Mouse (Mus musculus) MEL (cell line): Measurements from ENCODE around the gene 2310079G19Rik. TPM values are rescaled to one million over a fixed set of nuclear protein-coding genes. Genes with fewer than 3 reads are reported as not detected.

Experiments
- DNase-seq: peaks from one replicate; pipeline ENCODE4 v3.0.0; 2011; ENCODE audit warnings: low read depth, low spot score
- H3K27ac ChIP-seq: 2 replicates; pipeline ENCODE4 v1.5.1; 2012; ENCODE audit warnings: low read depth, mild to moderate bottlenecking, control low read depth, low read length, moderate library complexity; ENCODE audit not compliant: control insufficient read depth
- H3K27me3 ChIP-seq, 2 experiments: fragments of 150-350 bp in 1 of 2; sonication (generic) in 1 of 2; 2 replicates each; pipeline ENCODE4 v1.6.1; 2012; ENCODE audit warnings: low read length in 2 of 2, mild to moderate bottlenecking in 2 of 2, improper control_type of control experiment in 1 of 2, moderate library complexity in 1 of 2; ENCODE audit not compliant: insufficient read depth in 2 of 2, control insufficient read depth in 1 of 2
- H3K36me3 ChIP-seq, 2 experiments: 2 replicates each; pipeline ENCODE4 v1.6.1; 2012 to 2014; ENCODE audit warnings: low read length in 2 of 2, improper control_type of control experiment in 1 of 2, inconsistent platforms in 1 of 2, mild to moderate bottlenecking in 1 of 2; ENCODE audit not compliant: insufficient read depth in 2 of 2, control insufficient read depth in 1 of 2
- H3K4me1 ChIP-seq, 2 experiments: fragments of 150-350 bp in 1 of 2; sonication (generic) in 1 of 2; 2 replicates each; pipeline ENCODE4 v1.6.1; 2012; ENCODE audit warnings: low read length in 2 of 2, improper control_type of control experiment in 1 of 2, mild to moderate bottlenecking in 1 of 2; ENCODE audit not compliant: insufficient read depth in 2 of 2, control insufficient read depth in 1 of 2
- H3K4me3 ChIP-seq, 2 experiments: fragments of 150-350 bp in 1 of 2; sonication (generic) in 1 of 2; 2 replicates each; pipeline ENCODE4 v1.5.1; 2012; ENCODE audit warnings: low read depth in 2 of 2, low read length in 2 of 2, mild to moderate bottlenecking in 2 of 2, moderate library complexity in 2 of 2, control low read depth in 1 of 2, improper control_type of control experiment in 1 of 2; ENCODE audit not compliant: control insufficient read depth in 1 of 2, insufficient read depth in 1 of 2
- H3K79me2 ChIP-seq: 2 replicates; pipeline ENCODE4 v1.6.1; 2012; ENCODE audit warnings: mild to moderate bottlenecking, low read length, moderate library complexity; ENCODE audit not compliant: control insufficient read depth, poor library complexity, insufficient read depth
- H3K9ac ChIP-seq: 2 replicates; pipeline ENCODE4 v1.6.1; 2012; ENCODE audit warnings: low read depth, mild to moderate bottlenecking, control low read depth, low read length, moderate library complexity; ENCODE audit not compliant: control insufficient read depth, poor library complexity, severe bottlenecking
- H3K9me3 ChIP-seq: fragments of 150-350 bp; sonication (generic); replicated peaks from 2 replicates; pipeline ENCODE4 v1.6.1; 2012; ENCODE audit warnings: mild to moderate bottlenecking, low read length, improper control_type of control experiment, moderate library complexity; ENCODE audit not compliant: insufficient read depth
- CTCF ChIP-seq, 3 experiments: IDR thresholded peaks in 2 of 3; conservative IDR thresholded peaks in 1 of 3; 2 replicates each; pipeline ENCODE4 v1.5.1; 2011 to 2012; ENCODE audit warnings: low read length in 3 of 3, low read depth in 2 of 3, mild to moderate bottlenecking in 2 of 3, improper control_type of control experiment in 1 of 3, inconsistent platforms in 1 of 3, mixed read lengths in 1 of 3, moderate library complexity in 1 of 3; ENCODE audit not compliant: control insufficient read depth in 1 of 3, insufficient read depth in 1 of 3, poor library complexity in 1 of 3, severe bottlenecking in 1 of 3
- E2F4 ChIP-seq: IDR thresholded peaks from 2 replicates; pipeline ENCODE4 v1.6.1; 2011; ENCODE audit warnings: low read depth, low read length, improper control_type of control experiment, borderline replicate concordance
- EP300 ChIP-seq, 2 experiments: IDR thresholded peaks; 2 replicates each; pipeline ENCODE4 v1.6.1; 2011; ENCODE audit warnings: improper control_type of control experiment in 2 of 2, low read length in 2 of 2, low read depth in 1 of 2, mild to moderate bottlenecking in 1 of 2
- HCFC1 ChIP-seq: IDR thresholded peaks from 2 replicates; pipeline ENCODE4 v1.6.1; 2012; ENCODE audit warnings: low read depth, mild to moderate bottlenecking, inconsistent platforms, low read length, improper control_type of control experiment, moderate library complexity
- MAX ChIP-seq: IDR thresholded peaks from 2 replicates; pipeline ENCODE4 v1.6.1; 2011; ENCODE audit warnings: low read length, improper control_type of control experiment
- MAZ ChIP-seq: IDR thresholded peaks from 2 replicates; pipeline ENCODE4 v1.6.1; 2012; ENCODE audit warnings: low read depth, mild to moderate bottlenecking, inconsistent platforms, low read length, improper control_type of control experiment
- MYB ChIP-seq: IDR thresholded peaks from 2 replicates; pipeline ENCODE4 v1.6.1; 2011; ENCODE audit warnings: mild to moderate bottlenecking, low read depth, low read length, improper control_type of control experiment
- NELFE ChIP-seq: IDR thresholded peaks from 2 replicates; pipeline ENCODE4 v1.6.1; 2011; ENCODE audit warnings: low read depth, low read length, improper control_type of control experiment
- POLR2A ChIP-seq, 2 experiments: IDR thresholded peaks; 2 replicates each; pipeline ENCODE4 v1.6.1; 2011 to 2012; ENCODE audit warnings: low read length in 2 of 2, mild to moderate bottlenecking in 2 of 2, control low read depth in 1 of 2, improper control_type of control experiment in 1 of 2, low read depth in 1 of 2, moderate library complexity in 1 of 2; ENCODE audit not compliant: control insufficient read depth in 1 of 2, insufficient read depth in 1 of 2, poor library complexity in 1 of 2
- POLR2AphosphoS5 ChIP-seq: IDR thresholded peaks from 2 replicates; pipeline ENCODE4 v1.6.1; 2012; ENCODE audit warnings: low read depth, borderline replicate concordance, mild to moderate bottlenecking, inconsistent platforms, low read length, moderate library complexity, mixed read lengths
- RAD21 ChIP-seq: IDR thresholded peaks from 2 replicates; pipeline ENCODE4 v1.6.1; 2011; ENCODE audit warnings: mild to moderate bottlenecking, low read depth, low read length, improper control_type of control experiment
- SMC3 ChIP-seq: IDR thresholded peaks from 2 replicates; pipeline ENCODE4 v1.6.1; 2011; ENCODE audit warnings: low read depth, low read length, improper control_type of control experiment
- TBP ChIP-seq: IDR thresholded peaks from 2 replicates; pipeline ENCODE4 v1.8.0; 2011; ENCODE audit warnings: low read depth, low read length, improper control_type of control experiment
- USF1 ChIP-seq: IDR thresholded peaks from 2 replicates; pipeline ENCODE4 v1.6.1; 2014; ENCODE audit warnings: low read depth, mild to moderate bottlenecking, inconsistent platforms, low read length, improper control_type of control experiment, moderate library complexity
- ZKSCAN1 ChIP-seq: IDR thresholded peaks from 2 replicates; pipeline ENCODE4 v1.6.1; 2012; ENCODE audit warnings: low read depth, mild to moderate bottlenecking, inconsistent platforms, low read length, improper control_type of control experiment, moderate library complexity
- ZMIZ1 ChIP-seq: IDR thresholded peaks from 2 replicates; pipeline ENCODE4 v1.6.1; 2012; ENCODE audit warnings: low read depth, mild to moderate bottlenecking, inconsistent platforms, low read length, improper control_type of control experiment, moderate library complexity
- polyA plus RNA-seq, 2 experiments: library from polyadenylated mRNA; stranded (reverse) in 1 of 2; unstranded in 1 of 2; fragments of >175 nt in 1 of 2; fragments of >200 nt in 1 of 2; gene quantifications; 2 replicates each; pipeline versions ENCODE4 v1.2.1 to v1.2.4; 2012; ENCODE audit warnings: low replicate concordance in 2 of 2, low read depth in 1 of 2; ENCODE audit not compliant: insufficient read length in 2 of 2, insufficient read depth in 1 of 2, missing spikeins in 1 of 2
- total RNA-seq: library from RNA; depleted of rRNA; stranded (reverse); fragments of 300-350 nt; gene quantifications from 2 replicates; pipeline ENCODE4 v1.2.3, GENCODE M21; 2012

Gene 2310079G19Rik
- total and polyA plus RNA-seq, 3 experiments, result not detected

DNA sequence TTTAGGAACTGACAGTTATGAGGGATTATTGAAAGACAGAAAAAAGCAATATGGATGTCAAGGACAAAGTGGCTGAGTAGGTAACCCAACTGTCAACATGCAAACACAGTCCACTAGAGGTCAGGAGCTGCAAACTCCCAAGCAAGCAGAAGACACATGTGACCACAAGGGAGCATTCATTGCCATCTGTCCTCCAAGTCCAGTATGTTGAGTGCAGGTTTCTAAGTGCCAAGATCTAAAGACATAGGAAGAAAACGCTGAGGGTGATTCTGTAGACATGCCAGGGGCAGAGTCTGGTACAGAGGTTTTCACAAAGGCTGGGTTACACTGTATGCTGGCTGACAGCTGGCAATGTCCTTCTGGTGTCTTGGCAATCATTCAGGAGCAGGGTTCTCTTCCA lies 30.0 kb upstream of the 2310079G19Rik start:
- no peak for TF ChIP-seq SMC3
- no peak for TF ChIP-seq ZMIZ1
- TF ChIP-seq MYB, result no peak
- no peak for TF ChIP-seq EP300 (IDR thresholded peaks at IDR 0.05; ENCODE audit: low read depth in 1 of 2, low read length in 2 of 2)
- TF ChIP-seq MAX, result no peak
- no peak for TF ChIP-seq NELFE
- TF ChIP-seq POLR2AphosphoS5, result no peak
- no peak for TF ChIP-seq MAZ
- TF ChIP-seq HCFC1, result no peak
- no peak for TF ChIP-seq RAD21
- TF ChIP-seq CTCF (IDR thresholded peaks at IDR 0.05 in 2 of 3, conservative IDR thresholded peaks at IDR 0.05 in 1 of 3; ENCODE audit: control insufficient read depth in 1 of 3, insufficient read depth in 1 of 3, low read depth in 2 of 3, low read length in 3 of 3, poor library complexity in 1 of 3, severe bottlenecking in 1 of 3), result no peak
- no peak for TF ChIP-seq POLR2A (IDR thresholded peaks at IDR 0.05; ENCODE audit: control insufficient read depth in 1 of 2, insufficient read depth in 1 of 2, low read depth in 1 of 2, low read length in 2 of 2, poor library complexity in 1 of 2)
- no peaks in the 10 kb centered on the region for H3K9me3 ChIP-seq
- no peak overlapping the region for H3K9ac ChIP-seq
- no peaks in the 10 kb centered on the region for H3K79me2 ChIP-seq
- H3K4me3 ChIP-seq, result no peak overlapping the region
- H3K27me3 ChIP-seq, result no peaks in the 10 kb centered on the region
- H3K27ac ChIP-seq, result no peak overlapping the region
- H3K36me3 ChIP-seq, result no peaks in the 10 kb centered on the region
- no peaks in the 10 kb centered on the region for H3K4me1 ChIP-seq
- no peak for DNase-seq

DNA sequence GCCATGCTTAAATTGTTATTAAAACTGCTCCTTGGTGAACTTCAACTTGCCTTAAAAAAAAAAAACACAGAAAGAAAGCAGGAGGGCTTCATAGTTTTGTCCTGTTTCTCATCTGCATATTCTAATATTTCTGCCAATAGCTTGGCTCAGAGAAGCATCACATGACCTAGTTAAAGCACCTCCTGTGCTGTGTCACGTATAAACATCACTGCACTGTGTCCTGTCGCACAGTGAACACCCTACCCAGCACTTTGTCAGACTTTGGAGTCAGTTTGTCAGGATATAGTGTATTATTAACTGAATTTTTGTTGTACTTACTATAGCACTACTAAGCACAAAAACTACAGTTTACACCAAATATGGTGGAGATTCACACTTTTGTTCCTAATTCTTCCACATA lies 24.5 kb upstream of the 2310079G19Rik start:
- no peaks in the 10 kb centered on the region for H3K9me3 ChIP-seq
- no peaks in the 10 kb centered on the region for H3K4me1 ChIP-seq

DNA sequence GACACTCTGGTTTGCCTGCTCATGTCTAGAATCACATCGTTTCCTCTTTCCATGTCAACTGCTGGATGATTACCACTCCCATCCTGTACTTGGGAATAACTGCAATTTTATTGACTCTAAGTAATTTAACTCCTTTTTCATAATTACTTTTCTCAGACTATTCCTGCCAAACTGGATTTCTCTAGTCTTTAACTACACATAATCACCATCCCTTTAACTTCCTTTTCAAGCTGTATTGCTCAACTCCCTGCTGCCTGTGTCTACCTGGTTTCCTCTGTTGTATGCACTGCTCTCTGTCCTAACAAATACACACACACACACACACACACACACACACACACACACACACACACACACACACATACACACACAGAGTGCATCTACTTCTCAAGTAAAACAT lies 23.6 kb upstream of the 2310079G19Rik start:
- TF ChIP-seq USF1, result no peak
- Histone ChIP-seq H3K36me3 (no peaks in the 10 kb centered on the region), H3K9ac (no peak overlapping the region), H3K27me3 (no peaks in the 10 kb centered on the region), H3K4me3 (no peak overlapping the region), H3K27ac (no peak overlapping the region), H3K4me1 (no peaks in the 10 kb centered on the region), H3K79me2 (no peaks in the 10 kb centered on the region), H3K9me3 (no peaks in the 10 kb centered on the region)
- DNase-seq, result no peak

More for the DNA sequence above, 24.5 kb upstream of the 2310079G19Rik start:
- Histone ChIP-seq H3K27ac (no peak overlapping the region), H3K27me3 (no peaks in the 10 kb centered on the region), H3K9ac (no peak overlapping the region), H3K36me3 (no peaks in the 10 kb centered on the region), H3K4me3 (no peak overlapping the region), H3K79me2 (no peaks in the 10 kb centered on the region)
- no peak for DNase-seq
- TF ChIP-seq ZKSCAN1 (no peak), TBP (no peak), E2F4 (no peak), MYB (no peak), CTCF (IDR thresholded peaks at IDR 0.05 in 2 of 3, conservative IDR thresholded peaks at IDR 0.05 in 1 of 3; ENCODE audit: control insufficient read depth in 1 of 3, insufficient read depth in 1 of 3, low read depth in 2 of 3, low read length in 3 of 3, poor library complexity in 1 of 3, severe bottlenecking in 1 of 3) (no peak)
